ENCODE assay signal across 16 mouse cellular contexts in the genomic region with DNA sequence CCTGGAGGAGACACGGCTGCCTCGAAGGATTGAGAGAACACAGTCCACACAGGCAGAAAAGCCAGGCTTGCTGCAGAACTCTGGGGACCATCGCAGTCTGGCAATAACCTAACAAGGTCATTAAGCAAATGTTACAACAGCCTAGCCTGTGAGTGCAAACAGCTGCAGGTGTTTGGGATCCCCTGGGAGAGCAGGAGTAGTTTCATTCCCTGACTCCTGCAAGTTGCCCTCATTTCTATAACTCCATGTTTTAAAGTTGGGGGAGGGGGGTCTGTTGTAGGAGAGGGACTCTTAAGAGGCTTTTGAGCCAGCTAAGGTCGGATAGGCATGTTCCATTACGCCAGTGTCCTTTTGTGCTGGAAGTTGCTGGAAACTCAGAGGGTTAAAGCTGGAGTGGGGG. TPM values are rescaled to one million over a fixed set of nuclear protein-coding genes. Genes with fewer than 3 reads are reported as not detected.
DNase-seq lines count a peak whose midpoint lies in the region; ATAC-seq lines count a peak whose summit lies in the region.
"Had no signal": no experiment of that assay in that cellular context is flagged by ENCODE, and none has a peak within 500 bp of the region (broad histone marks: within the 10 kb centered on the region; RNA-seq: fewer than 3 reads in every experiment).

No protein-coding gene starts in this region.

- H3K4me2 ChIP-seq in limb, embryonic 12.5 days: peak overlapping the region; percentile 45
- H3K4me2 ChIP-seq: forebrain, embryonic 13.5 days had no signal

- ATAC-seq in limb, embryonic 12.5 days (ENCODE audit: insufficient number of reproducible peaks, insufficient read depth, low FRiP score, low TSS enrichment, low read depth): peak; percentile 86
- ATAC-seq: forebrain, embryonic 13.5 days had no signal

- no peaks in the 10 kb centered on the region for H3K27me3 ChIP-seq in limb, embryonic 12.5 days
- H3K27me3 ChIP-seq: forebrain, embryonic 13.5 days had no signal

- DNase-seq in gastrocnemius, adult 8-10 months (ENCODE audit: low spot score in 2 of 2): peak; percentile 12 to 16
- no peak for DNase-seq in gastrocnemius, postnatal 4 days (ENCODE audit: low spot score in 2 of 2)
- DNase-seq in testis, postnatal 14 days (ENCODE audit: low spot score): peak; percentile 64
- DNase-seq in testis, postnatal 10 days (ENCODE audit: low spot score): no peak
- no peak for DNase-seq in thymus, postnatal 10 days (ENCODE audit: low spot score in 2 of 2)
- no peak for DNase-seq in thymus, postnatal 14 days
- DNase-seq in thymus, postnatal 0 days (ENCODE audit: low spot score): no peak
- DNase-seq: cerebellum, postnatal 36 days; heart, postnatal 4 days; kidney, postnatal 25 days had no signal

- H3K4me1 ChIP-seq in limb, embryonic 12.5 days (replicated peaks): peaks cover 39% of the 10 kb centered on the region

- 0 out of 2 replicates have a peak overlapping the region, but pooled peaks have one; percentile 1 for H3K4me3 ChIP-seq in limb, embryonic 12.5 days (replicated peaks)
- H3K4me3 ChIP-seq: forebrain, embryonic 13.5 days had no signal

- H3K27ac ChIP-seq in limb, embryonic 12.5 days: peak overlapping the region; percentile 98
- H3K27ac ChIP-seq: forebrain, embryonic 13.5 days; liver, embryonic 14.5 days; macrophage had no signal

- H3K9ac ChIP-seq in limb, embryonic 12.5 days (replicated peaks): no peak overlapping the region
- H3K9ac ChIP-seq: forebrain, embryonic 13.5 days; liver, embryonic 14.5 days had no signal

- H3K36me3 ChIP-seq in limb, embryonic 12.5 days: no peaks in the 10 kb centered on the region

- H3K9me3 ChIP-seq in limb, embryonic 12.5 days: peaks cover 5% of the 10 kb centered on the region; the same call in 1 of the 2 replicates

- WGBS in limb, embryonic 12.5 days: 4% methylated on average over 5 of the region's 5 CpGs

RNA-seq across cellular contexts. Expression of gene 1700069L16Rik, which starts 30.2 kb away (rescaled TPM):
- not detected for total RNA-seq in gastrocnemius, adult 8-10 months (2022)
- total RNA-seq in gastrocnemius, postnatal 4 days (2021): not detected
- polyA plus RNA-seq in limb, embryonic 12.5 days (2016; fragmentation: Nextera tagmentation; extraction: Ambion mirVana): not detected in 2 replicates
- not detected in 2 replicates for polyA plus RNA-seq in thymus, postnatal 0 days (2015; fragmentation: Nextera tagmentation; extraction: Ambion mirVana)
- total RNA-seq: heart, adult 8-10 months; heart, postnatal 4 days; left cerebral cortex, adult 18-20 months had no signal
- polyA plus RNA-seq: forebrain, embryonic 13.5 days; liver, embryonic 14.5 days; macrophage had no signal

RNA-seq across cellular contexts. Expression of gene Ficd, which starts 41.2 kb away (rescaled TPM):
- total RNA-seq in gastrocnemius, adult 8-10 months (2022): 1 to 10 TPM; 9.6 to 9.8 (median 9.7) TPM
- 1 to 10 TPM; 5.5 to 5.7 TPM for total RNA-seq in gastrocnemius, postnatal 4 days (2021)
- polyA plus RNA-seq in limb, embryonic 12.5 days (2016; fragmentation: Nextera tagmentation; extraction: Ambion mirVana): 3.8 and 5.0 TPM in 2 replicates
- 6.0 and 6.3 TPM in 2 replicates for polyA plus RNA-seq in thymus, postnatal 0 days (2015; fragmentation: Nextera tagmentation; extraction: Ambion mirVana)

RNA-seq across cellular contexts. Expression of gene Cmklr1, which starts 44.2 kb away (rescaled TPM):
- total RNA-seq in gastrocnemius, adult 8-10 months (2022): 10 to 100 TPM in 1 of 4 experiments, 1 to 10 TPM in 3; 6.6 to 11.3 (median 8.4) TPM
- total RNA-seq in gastrocnemius, postnatal 4 days (2021): 10 to 100 TPM; 16.1 to 16.7 TPM
- 3.2 and 4.4 TPM in 2 replicates for polyA plus RNA-seq in limb, embryonic 12.5 days (2016; fragmentation: Nextera tagmentation; extraction: Ambion mirVana)
- 2.9 and 3.8 TPM in 2 replicates for polyA plus RNA-seq in thymus, postnatal 0 days (2015; fragmentation: Nextera tagmentation; extraction: Ambion mirVana)

Comparison
In these comparisons a context has a peak if more than half of its experiments do, and no peak if none do; other contexts are left out.
1. DNase-seq: peak in gastrocnemius, adult 8-10 months (2 of 2) and testis, postnatal 14 days (single experiment); none in gastrocnemius, postnatal 4 days (0 of 2), testis, postnatal 10 days (single experiment), thymus, postnatal 10 days (0 of 2), thymus, postnatal 14 days (single experiment) and thymus, postnatal 0 days (single experiment).